In the genomic region with DNA sequence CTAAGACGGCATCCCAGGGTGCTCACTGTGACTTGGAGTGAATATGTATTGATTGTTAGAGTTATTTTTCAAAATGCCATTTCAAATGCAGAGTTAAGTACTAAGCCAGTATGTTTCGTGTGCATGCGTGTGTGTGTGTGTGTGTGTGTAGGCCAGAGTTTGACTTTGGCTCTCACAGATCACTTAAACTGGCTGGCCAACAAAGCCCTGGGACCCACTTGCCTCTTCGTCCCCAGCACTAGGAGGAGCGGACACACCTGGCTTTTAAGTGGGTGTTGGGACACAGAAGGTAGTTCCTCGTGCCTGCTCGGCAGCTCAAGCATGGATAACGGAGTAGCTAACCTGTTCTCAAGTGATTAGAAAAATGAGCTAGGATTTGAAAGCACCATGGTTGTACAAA, we compare ENCODE assay signal across 23 mouse cellular contexts. TPM values are rescaled to one million over a fixed set of nuclear protein-coding genes. Genes with fewer than 3 reads are reported as not detected.
A peak's percentile ranks its signal among the peaks of the same experiment; 100 is the strongest.
DNase-seq lines count a peak whose midpoint lies in the region; ATAC-seq and TF ChIP-seq lines count a peak whose summit lies in the region.
"Had no signal": no experiment of that assay in that cellular context is flagged by ENCODE, and none has a peak within 500 bp of the region (broad histone marks: within the 10 kb centered on the region; RNA-seq: fewer than 3 reads in every experiment).

No protein-coding gene starts in this region.

- DNase-seq in gastrocnemius, adult 2 months: no peak
- no peak for DNase-seq in gastrocnemius, adult 8-10 months (ENCODE audit: low spot score in 2 of 2)
- peak; percentile 28 for DNase-seq in lung, postnatal 0 days (ENCODE audit: low spot score)
- DNase-seq in lung, postnatal 14 days: no peak
- DNase-seq in midbrain, embryonic 14.5 days: peak; percentile 14
- DNase-seq in adrenal gland, adult (ENCODE audit: inconsistent age in 2 of 2, low spot score in 1 of 2): no peak
- DNase-seq: cerebellum, adult 11-12 months; cerebellum, postnatal 14 days; kidney, adult 8-10 months; left cerebral cortex, postnatal 4 days; lung, embryonic 14.5 days; right cerebral cortex, adult 18-20 months; thymus, postnatal 36 days had no signal

- no peak overlapping the region for H3K9ac ChIP-seq in lung, postnatal 0 days (replicated peaks; ENCODE audit: low read depth)
- H3K9ac ChIP-seq in forebrain, embryonic 12.5 days: no peak overlapping the region
- no peak overlapping the region for H3K9ac ChIP-seq in midbrain, embryonic 14.5 days (replicated peaks; ENCODE audit: low read length)
- H3K9ac ChIP-seq: liver, embryonic 12.5 days; lung, embryonic 14.5 days; neural tube, embryonic 13.5 days had no signal

- WGBS in lung, postnatal 0 days: 57% methylated on average over 8 of the region's 8 CpGs
- WGBS in forebrain, embryonic 12.5 days: 20% methylated on average over 8 of the region's 8 CpGs
- WGBS in midbrain, embryonic 14.5 days: 31% methylated on average over 8 of the region's 8 CpGs

- no peak for TF ChIP-seq EP300 in lung, postnatal 0 days (IDR thresholded peaks at IDR 0.05)

- peaks cover 3% of the 10 kb centered on the region; the same call in 1 of the 2 replicates for H3K4me1 ChIP-seq in lung, postnatal 0 days (ENCODE audit: insufficient read depth, low read depth, low read length)
- H3K4me1 ChIP-seq in forebrain, embryonic 12.5 days: peaks cover 39% of the 10 kb centered on the region
- H3K4me1 ChIP-seq in midbrain, embryonic 14.5 days (ENCODE audit: control insufficient read depth, insufficient read depth, low read length): peaks cover 35% of the 10 kb centered on the region
- H3K4me1 ChIP-seq: liver, embryonic 12.5 days had no signal

- H3K4me2 ChIP-seq in lung, postnatal 0 days (replicated peaks; ENCODE audit: low read depth, low read length): no peak overlapping the region
- peak overlapping the region; percentile 31 for H3K4me2 ChIP-seq in forebrain, embryonic 12.5 days
- no peak overlapping the region for H3K4me2 ChIP-seq in midbrain, embryonic 14.5 days (ENCODE audit: low read length)
- H3K4me2 ChIP-seq: heart, embryonic 13.5 days; liver, embryonic 12.5 days; lung, embryonic 14.5 days; neural tube, embryonic 13.5 days had no signal

- 0 out of 2 replicates have a peak, but pooled peaks have one; percentile 44 for ATAC-seq in lung, postnatal 0 days
- ATAC-seq in forebrain, embryonic 12.5 days (ENCODE audit: low FRiP score): no peak
- ATAC-seq in midbrain, embryonic 14.5 days (ENCODE audit: low FRiP score, low TSS enrichment): no peak
- ATAC-seq: hindbrain, postnatal 0 days; liver, embryonic 12.5 days had no signal

- H3K27me3 ChIP-seq in lung, postnatal 0 days (replicated peaks; ENCODE audit: insufficient read depth, low read length): no peaks in the 10 kb centered on the region
- no peaks in the 10 kb centered on the region for H3K27me3 ChIP-seq in forebrain, embryonic 12.5 days
- no peaks in the 10 kb centered on the region for H3K27me3 ChIP-seq in midbrain, embryonic 14.5 days (ENCODE audit: control insufficient read depth, insufficient read depth, low read length)
- H3K27me3 ChIP-seq: CH12.LX; heart, embryonic 13.5 days; liver, embryonic 12.5 days; neural tube, embryonic 13.5 days had no signal

- peak overlapping the region; percentile 15 for H3K4me3 ChIP-seq in gastrocnemius, adult 2 months
- no peak overlapping the region for H3K4me3 ChIP-seq in lung, postnatal 0 days (ENCODE audit: low read depth, low read length)
- no peak overlapping the region for H3K4me3 ChIP-seq in forebrain, embryonic 12.5 days (replicated peaks)
- H3K4me3 ChIP-seq in midbrain, embryonic 14.5 days (replicated peaks; ENCODE audit: low read depth, low read length): no peak overlapping the region
- H3K4me3 ChIP-seq: heart, embryonic 13.5 days; left cerebral cortex, adult 2 months; liver, embryonic 12.5 days; neural tube, embryonic 13.5 days had no signal

- no peak for TF ChIP-seq CTCF in gastrocnemius, adult 2 months (IDR thresholded peaks at IDR 0.05)
- TF ChIP-seq CTCF in lung, postnatal 0 days (IDR thresholded peaks at IDR 0.05): no peak

- H3K27ac ChIP-seq in gastrocnemius, adult 2 months: peak overlapping the region; percentile 67
- no peak overlapping the region for H3K27ac ChIP-seq in lung, postnatal 0 days (ENCODE audit: low read length)
- no peak overlapping the region for H3K27ac ChIP-seq in forebrain, embryonic 12.5 days
- H3K27ac ChIP-seq in midbrain, embryonic 14.5 days (replicated peaks; ENCODE audit: low read depth, low read length): 0 out of 2 replicates have a peak overlapping the region, but pooled peaks have one; percentile 45
- H3K27ac ChIP-seq: heart, embryonic 13.5 days; hindbrain, postnatal 0 days; left cerebral cortex, adult 2 months; liver, embryonic 12.5 days; neural tube, embryonic 13.5 days had no signal

- no peaks in the 10 kb centered on the region for H3K36me3 ChIP-seq in lung, postnatal 0 days (ENCODE audit: insufficient read depth, low read length)
- H3K36me3 ChIP-seq in forebrain, embryonic 12.5 days (replicated peaks): no peaks in the 10 kb centered on the region
- H3K36me3 ChIP-seq in midbrain, embryonic 14.5 days (ENCODE audit: control insufficient read depth, insufficient read depth, low read length): no peaks in the 10 kb centered on the region
- H3K36me3 ChIP-seq: liver, embryonic 12.5 days; neural tube, embryonic 13.5 days had no signal

- H3K9me3 ChIP-seq in lung, postnatal 0 days (ENCODE audit: low read length): no peaks in the 10 kb centered on the region
- H3K9me3 ChIP-seq in forebrain, embryonic 12.5 days: no peaks in the 10 kb centered on the region
- no peaks in the 10 kb centered on the region for H3K9me3 ChIP-seq in midbrain, embryonic 14.5 days (ENCODE audit: control insufficient read depth, low read length)
- H3K9me3 ChIP-seq: liver, embryonic 12.5 days had no signal

- intact Hi-C loops in gastrocnemius, adult 2 months (cut with DNase I): no loop called here

RNA-seq across cellular contexts. Expression of a gene that starts 24.6 kb away (rescaled TPM):
- 10 to 100 TPM; 26.3 to 32.5 TPM for total RNA-seq in gastrocnemius, adult 2 months (2021)
- total RNA-seq in gastrocnemius, adult 8-10 months (2022): 10 to 100 TPM; 13.3 to 22.4 (median 19.1) TPM
- polyA plus RNA-seq in lung, postnatal 0 days (2015; fragmentation: Nextera tagmentation; extraction: Ambion mirVana): 19.4 and 25.4 TPM in 2 replicates
- 40.3 and 44.9 TPM in 2 replicates for polyA plus RNA-seq in forebrain, embryonic 12.5 days (2016; fragmentation: Nextera tagmentation; extraction: Ambion mirVana)
- 33.2 and 50.1 TPM in 2 replicates for polyA plus RNA-seq in midbrain, embryonic 14.5 days (2014; fragmentation: Nextera tagmentation; extraction: Ambion mirVana)
- total RNA-seq: granulocyte monocyte progenitor cell, adult 5-6 weeks; megakaryocyte progenitor cell, adult 5-6 weeks; MEL had no signal

Comparison
In these comparisons a context has a peak if more than half of its experiments do, and no peak if none do; other contexts are left out.
1. DNase-seq: peak in lung, postnatal 0 days (single experiment) and midbrain, embryonic 14.5 days (single experiment); none in gastrocnemius, adult 2 months (single experiment), gastrocnemius, adult 8-10 months (0 of 2), lung, postnatal 14 days (single experiment) and adrenal gland, adult (0 of 2).
2. H3K27ac ChIP-seq: peak in gastrocnemius, adult 2 months (single experiment) and midbrain, embryonic 14.5 days (single experiment); none in lung, postnatal 0 days (single experiment) and forebrain, embryonic 12.5 days (single experiment).